Mouse (Mus musculus) erythroblast, embryonic 14.5 days (primary cell): ENCODE measurements around the gene Ddit4l. TPM values are rescaled to one million over a fixed set of nuclear protein-coding genes. Genes with fewer than 3 reads are reported as not detected.
"Not testable (repeated sequence)": the region's sequence is repeated elsewhere in the genome, so short reads cannot be mapped to it uniquely, and the experiment has no call there.

Source experiments
- H3K27me3 ChIP-seq: 2 replicates; pipeline ENCODE4 v1.6.1; 2012; ENCODE audit warnings: inconsistent platforms; ENCODE audit not compliant: control insufficient read depth
- H3K36me3 ChIP-seq: 2 replicates; pipeline ENCODE4 v1.6.1; 2012; ENCODE audit warnings: mild to moderate bottlenecking, inconsistent platforms; ENCODE audit not compliant: control insufficient read depth
- H3K4me1 ChIP-seq: 2 replicates; pipeline ENCODE4 v1.6.1; 2012; ENCODE audit warnings: inconsistent platforms; ENCODE audit not compliant: control insufficient read depth
- H3K4me3 ChIP-seq: replicated peaks from 2 replicates; pipeline ENCODE3; 2012; ENCODE audit warnings: moderate library complexity, mild to moderate bottlenecking, inconsistent platforms
- H3K9me3 ChIP-seq: 2 replicates; pipeline ENCODE4 v1.6.1; 2012; ENCODE audit warnings: low read length, inconsistent platforms, mixed read lengths; ENCODE audit not compliant: control insufficient read depth
- GATA1 ChIP-seq: IDR thresholded peaks from 2 replicates; pipeline ENCODE4 v1.6.1; 2012; ENCODE audit warnings: low read length, inconsistent platforms, mixed read lengths
- TAL1 ChIP-seq: IDR thresholded peaks from 3 replicates; pipeline ENCODE4 v1.6.1; 2012; ENCODE audit warnings: low read length, inconsistent platforms, mixed read lengths
- polyA plus RNA-seq: library from polyadenylated mRNA; stranded (reverse); fragments of >175 nt; gene quantifications from 2 replicates; pipeline ENCODE4 v1.2.3, GENCODE M21; 2012

Gene Ddit4l
- polyA plus RNA-seq, 1 experiment, result not detected

DNA sequence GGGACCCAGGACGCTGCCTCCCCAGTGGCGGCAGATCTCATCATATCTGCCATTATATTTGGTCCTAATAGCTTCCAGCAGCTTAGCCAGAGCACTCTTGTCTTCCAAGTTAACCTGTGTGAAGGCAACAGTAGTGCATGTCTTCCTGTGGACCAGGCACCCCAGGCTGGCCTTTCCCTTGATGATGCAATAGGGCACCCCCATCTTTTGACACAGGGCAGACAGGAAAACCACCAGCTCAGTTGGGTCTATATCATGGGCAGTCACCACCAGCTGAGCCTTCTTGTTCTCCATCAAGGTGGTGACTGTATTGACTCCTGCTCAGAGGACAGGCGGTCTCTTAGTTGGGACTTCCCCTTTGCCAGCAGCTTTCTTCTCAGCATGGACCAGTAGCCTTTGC lies 22.7 kb downstream of the Ddit4l start:
- no peaks in the 10 kb centered on the region for H3K4me1 ChIP-seq
- no peak for TF ChIP-seq GATA1
- TF ChIP-seq TAL1, result no peak
- no peaks in the 10 kb centered on the region for H3K9me3 ChIP-seq
- H3K4me3 ChIP-seq, result no peak overlapping the region
- H3K27me3 ChIP-seq, result no peaks in the 10 kb centered on the region
- no peaks in the 10 kb centered on the region for H3K36me3 ChIP-seq

DNA sequence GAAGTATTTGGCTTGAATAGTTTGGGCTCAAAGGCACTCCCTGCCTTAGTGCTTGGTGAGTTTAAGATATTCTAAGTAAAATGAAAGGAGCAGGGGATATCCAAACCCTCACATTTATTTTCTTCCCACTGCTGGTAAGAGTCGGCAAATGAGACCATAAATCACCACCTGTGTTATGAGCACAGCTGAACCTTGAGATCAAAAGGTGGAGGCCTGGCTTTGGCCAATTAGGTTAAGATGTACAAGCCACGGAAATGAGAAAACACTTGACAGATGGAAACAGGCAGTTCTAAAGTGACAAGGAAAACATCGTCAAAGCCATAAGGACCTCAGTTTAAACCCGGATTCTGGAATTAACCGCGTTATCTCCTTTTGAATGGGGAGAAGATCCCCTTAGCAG lies 23.5 kb downstream of the Ddit4l start:
- H3K4me1 ChIP-seq, result no peaks in the 10 kb centered on the region
- no peaks in the 10 kb centered on the region for H3K27me3 ChIP-seq
- H3K9me3 ChIP-seq, result no peaks in the 10 kb centered on the region
- no peaks in the 10 kb centered on the region for H3K36me3 ChIP-seq
- no peak for TF ChIP-seq GATA1
- no peak for TF ChIP-seq TAL1
- no peak overlapping the region for H3K4me3 ChIP-seq

DNA sequence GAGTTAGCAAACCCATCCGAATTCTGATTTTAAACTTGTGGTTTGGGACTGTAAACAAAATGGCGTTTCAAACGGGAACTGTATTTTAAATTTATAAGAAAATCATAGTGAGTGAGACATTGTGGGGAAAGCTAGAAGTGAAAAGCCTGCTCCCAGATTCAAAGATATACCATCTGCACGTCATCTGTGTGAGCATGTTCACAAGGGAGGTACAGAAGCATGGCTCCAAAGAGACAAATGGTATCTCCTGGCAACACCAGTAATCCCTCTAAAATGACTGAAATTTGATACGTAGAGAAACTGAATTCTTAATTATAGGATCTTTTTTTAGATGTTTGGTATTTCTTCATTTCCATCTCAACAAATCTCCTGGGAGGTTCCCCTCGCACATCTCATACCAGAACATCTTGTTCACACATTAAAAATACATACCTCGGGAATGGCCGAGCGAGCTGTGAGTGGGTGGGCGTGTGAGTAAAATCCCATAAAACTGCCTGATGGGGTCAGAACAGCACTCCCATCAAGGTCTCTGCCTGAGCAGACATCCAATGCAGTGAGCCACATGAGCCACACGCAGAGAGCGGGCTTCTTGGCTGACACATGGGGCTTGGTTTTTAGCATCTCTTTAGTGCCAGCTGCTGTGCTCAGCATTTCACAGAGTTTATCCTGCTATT lies 26.2 kb downstream of the Ddit4l start:
- H3K36me3 ChIP-seq, result no peaks in the 10 kb centered on the region
- no peaks in the 10 kb centered on the region for H3K9me3 ChIP-seq
- no peaks in the 10 kb centered on the region for H3K4me1 ChIP-seq
- H3K27me3 ChIP-seq, result no peaks in the 10 kb centered on the region
- TF ChIP-seq GATA1 (no peak), TAL1 (no peak)
- H3K4me3 ChIP-seq, result no peak overlapping the region

DNA sequence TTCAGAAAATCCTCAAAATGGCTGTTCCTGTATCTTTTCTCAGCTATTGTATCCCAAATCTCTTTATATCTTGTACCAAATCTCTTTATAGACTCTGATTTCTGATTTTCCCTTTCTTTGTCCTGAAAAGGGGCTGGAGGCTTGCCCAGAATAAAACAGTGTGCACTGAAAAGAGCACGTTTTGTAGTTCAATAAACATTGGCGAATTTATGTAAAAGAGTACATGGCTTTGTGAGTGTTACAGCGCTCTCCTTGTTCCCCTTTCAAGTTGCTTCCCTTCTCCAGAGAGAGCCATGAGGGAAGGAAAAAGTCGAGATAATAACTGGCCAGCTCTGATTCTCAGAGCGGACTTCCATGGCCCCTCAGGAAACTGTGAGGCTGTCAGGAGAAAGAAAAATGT lies 27.7 kb downstream of the Ddit4l start:
- no peak for TF ChIP-seq GATA1
- no peak for TF ChIP-seq TAL1
- H3K27me3 ChIP-seq, result no peaks in the 10 kb centered on the region
- H3K4me1 ChIP-seq, result no peaks in the 10 kb centered on the region
- H3K4me3 ChIP-seq, result no peak overlapping the region
- H3K9me3 ChIP-seq, result no peaks in the 10 kb centered on the region
- no peaks in the 10 kb centered on the region for H3K36me3 ChIP-seq

DNA sequence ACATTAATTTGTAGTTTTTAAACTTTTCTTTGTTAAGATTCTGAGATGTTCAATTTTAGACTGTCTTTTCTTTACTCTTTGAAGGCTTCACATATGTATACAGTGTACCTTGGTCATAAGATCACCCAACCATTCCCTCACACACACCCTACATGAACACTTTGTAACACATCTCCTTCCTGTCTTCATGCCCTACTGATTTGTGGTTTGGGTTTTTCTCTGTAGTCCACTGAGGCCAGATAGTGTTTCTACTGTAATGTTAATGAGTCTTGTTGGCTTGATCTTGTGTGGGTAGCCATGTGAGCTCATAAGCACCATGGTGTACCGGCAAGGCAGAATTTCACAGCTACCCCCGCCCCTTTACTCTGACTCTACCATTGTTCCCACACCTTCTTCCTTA lies 31.4 kb downstream of the Ddit4l start:
- Histone ChIP-seq H3K4me3 (no peak overlapping the region), H3K36me3 (no peaks in the 10 kb centered on the region), H3K27me3 (no peaks in the 10 kb centered on the region), H3K4me1 (no peaks in the 10 kb centered on the region), H3K9me3 (no peaks in the 10 kb centered on the region)
- TF ChIP-seq TAL1, result no peak
- no peak for TF ChIP-seq GATA1

DNA sequence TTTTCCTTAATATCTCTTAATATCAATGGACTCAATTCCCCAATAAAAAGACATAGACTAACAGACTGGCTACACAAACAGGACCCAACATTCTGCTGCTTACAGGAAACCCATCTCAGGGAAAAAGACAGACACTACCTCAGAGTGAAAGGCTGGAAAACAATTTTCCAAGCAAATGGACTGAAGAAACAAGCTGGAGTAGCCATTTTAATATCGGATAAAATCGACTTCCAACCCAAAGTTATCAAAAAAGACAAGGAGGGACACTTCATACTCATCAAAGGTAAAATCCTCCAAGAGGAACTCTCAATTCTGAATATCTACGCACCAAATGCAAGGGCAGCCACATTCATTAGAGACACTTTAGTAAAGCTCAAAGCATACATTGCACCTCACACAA lies 49.8 kb downstream of the Ddit4l start, which contains the start of gene Gm21962:
Gm21962 (plus strand) TSS at position 301 of the 400 bp plus-strand sequence.
- not testable (repeated sequence) for H3K27me3 ChIP-seq, H3K9me3 ChIP-seq, H3K36me3 ChIP-seq, H3K4me3 ChIP-seq, H3K4me1 ChIP-seq

Other genes with a start within 250 kb of the Ddit4l start
- gene Gm21962, start 49.9 kb downstream of the Ddit4l start, polyA plus RNA-seq, result not detected in 2 replicates
- 289 and 384 TPM in 2 replicates for gene H2afz, start 242.9 kb downstream of the Ddit4l start, polyA plus RNA-seq
- 0.11 and 0.14 TPM in 2 replicates for gene Dnajb14, start 246.1 kb downstream of the Ddit4l start, polyA plus RNA-seq